Mouse (Mus musculus) adrenal gland, postnatal 14 days (tissue): ENCODE results near the gene Dtx1. TPM values are rescaled to one million over a fixed set of nuclear protein-coding genes. Genes with fewer than 3 reads are reported as not detected.
A peak's percentile ranks its signal among the peaks of the same experiment; 100 is the strongest.

Source experiments
- DNase-seq: peaks from one replicate; pipeline ENCODE4 v3.0.0; 2021; ENCODE audit warnings: mixed read lengths
- long read RNA-seq, 2 experiments: library from polyadenylated mRNA; stranded (forward); transcript quantifications; one replicate each; pipeline ENCODE4 v2.0.0; 2021
- total RNA-seq: library from RNA; stranded (reverse); gene quantifications from 2 replicates; pipeline ENCODE4 v1.2.3, GENCODE M21; 2021

The Dtx1 gene
- total RNA-seq, result 7.3 and 8.0 TPM in 2 replicates
- long read RNA-seq, experiment 1, full-length matches to known transcripts, result 5 of 9 reads
- long read RNA-seq, experiment 1, partial matches to known transcripts, result 1 of 9 reads
- long read RNA-seq, experiment 1, other reads (novel, unspliced or antisense), result 3 of 9 reads
- long read RNA-seq, experiment 2, partial matches to known transcripts, result 0 of 4 reads
- long read RNA-seq, experiment 2, other reads (novel, unspliced or antisense), result 3 of 4 reads

GRCm38 (mm10) chr5:120711827-120712226 lies at the start of gene Dtx1:
TSS of gene Dtx1 (minus strand) at chr5:120711927.
- DNase-seq, result no peak

- DNase-seq, result no peak
Measured at GRCm38 (mm10) chr5:120754215-120754614, 42.5 kb upstream of the Dtx1 start.

GRCm38 (mm10) chr5:120752786-120753185 lies 41.1 kb upstream of the Dtx1 start:
- DNase-seq, result peak; percentile 15

- DNase-seq, result no peak
Measured at GRCm38 (mm10) chr5:120751206-120751605, 39.5 kb upstream of the Dtx1 start.

- DNase-seq, result no peak
Measured at GRCm38 (mm10) chr5:120749688-120750087, 38.0 kb upstream of the Dtx1 start, which contains the start of gene Oas2. TSS of gene Oas2 (minus strand) at chr5:120749853.

GRCm38 (mm10) chr5:120746451-120746850 lies 34.7 kb upstream of the Dtx1 start:
- DNase-seq, result peak; percentile 63

GRCm38 (mm10) chr5:120742125-120742524 lies 30.4 kb upstream of the Dtx1 start:
- DNase-seq, result peak; percentile 67

GRCm38 (mm10) chr5:120734380-120734990 lies 22.8 kb upstream of the Dtx1 start:
- no peak for DNase-seq

GRCm38 (mm10) chr5:120733696-120734095 lies 22.0 kb upstream of the Dtx1 start:
- DNase-seq, result no peak

- no peak for DNase-seq
Measured at GRCm38 (mm10) chr5:120732740-120733139, 21.0 kb upstream of the Dtx1 start.

GRCm38 (mm10) chr5:120729319-120729718 lies 17.6 kb upstream of the Dtx1 start:
- DNase-seq, result no peak

GRCm38 (mm10) chr5:120725811-120726455 lies 14.2 kb upstream of the Dtx1 start:
- no peak for DNase-seq

GRCm38 (mm10) chr5:120721005-120721404 lies 9.3 kb upstream of the Dtx1 start:
- no peak for DNase-seq

GRCm38 (mm10) chr5:120718600-120719378 lies 7.1 kb upstream of the Dtx1 start:
- DNase-seq, result no peak

- DNase-seq, result no peak
Measured at GRCm38 (mm10) chr5:120717136-120717535, 5.4 kb upstream of the Dtx1 start.

- DNase-seq, result peak; percentile 88
Measured at GRCm38 (mm10) chr5:120714314-120714713, 2.6 kb upstream of the Dtx1 start.

GRCm38 (mm10) chr5:120712721-120713120 lies 994 bp upstream of the Dtx1 start:
- no peak for DNase-seq

- peak; percentile 85 for DNase-seq
Measured at GRCm38 (mm10) chr5:120711416-120711815, 311 bp downstream of the Dtx1 start.

GRCm38 (mm10) chr5:120710826-120711248 lies 890 bp downstream of the Dtx1 start:
- DNase-seq, result no peak

- peak; percentile 71 for DNase-seq
Measured at GRCm38 (mm10) chr5:120710161-120710825, 1.4 kb downstream of the Dtx1 start.

- DNase-seq, result no peak
Measured at GRCm38 (mm10) chr5:120706976-120707375, 4.8 kb downstream of the Dtx1 start.

- DNase-seq, result no peak
Measured at GRCm38 (mm10) chr5:120706541-120706940, 5.2 kb downstream of the Dtx1 start.
